Mouse (Mus musculus): ENCODE results near the gene Gpd2.

DNA sequence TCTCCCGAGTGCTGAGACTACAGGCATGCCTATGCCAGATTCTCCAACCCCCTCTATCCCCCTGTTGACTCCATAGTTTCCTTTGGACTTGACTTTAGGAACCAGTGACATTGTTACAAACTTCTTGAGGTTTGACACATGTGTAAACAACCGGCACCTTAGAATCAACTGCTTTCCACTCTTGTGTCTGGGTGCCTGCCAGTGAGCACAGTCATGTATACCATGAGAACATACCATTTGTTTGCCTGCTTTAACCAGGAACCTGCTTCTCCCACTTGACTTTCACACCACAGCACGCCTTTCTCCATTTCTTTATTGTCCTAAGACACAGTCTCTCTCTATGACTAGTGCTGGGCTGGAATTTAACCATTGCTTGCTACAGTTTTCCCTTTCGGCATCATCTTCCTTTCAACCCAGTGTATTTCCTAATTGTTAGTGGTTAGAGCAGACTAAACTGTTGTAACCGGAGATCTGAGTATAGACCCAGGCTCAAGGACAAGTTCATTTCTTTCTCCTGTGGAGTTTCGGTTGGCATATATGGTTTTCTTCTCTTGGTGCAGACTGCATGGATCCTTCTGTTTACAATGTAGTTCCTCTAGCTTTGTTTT is 8.4 kb downstream of the Gpd2 start:
- TF ChIP-seq ZNF384 (IDR thresholded peaks at IDR 0.05; ENCODE audit: low read depth, low read length) (no peak), MAFK (IDR thresholded peaks at IDR 0.05; ENCODE audit: insufficient read depth, low read depth, low read length) (no peak), ZC3H11A (IDR thresholded peaks at IDR 0.05; ENCODE audit: borderline replicate concordance, low read depth, low read length) (no peak)

Data from ES-E14 (cell line).